Mouse (Mus musculus) embryonic fibroblast, embryonic 13.5 days (primary cell): ENCODE measurements around the gene Gm17387.

Experiments
- CTCF ChIP-seq: IDR thresholded peaks from 2 replicates; pipeline ENCODE4 v1.5.1; 2011; ENCODE audit warnings: mild to moderate bottlenecking, control low read depth, low read length, moderate library complexity, borderline replicate concordance; ENCODE audit not compliant: insufficient read depth
- POLR2A ChIP-seq: IDR thresholded peaks from 2 replicates; pipeline ENCODE4 v1.6.1; 2011; ENCODE audit warnings: low read depth, mild to moderate bottlenecking, control low read depth, low read length, moderate library complexity

DNA sequence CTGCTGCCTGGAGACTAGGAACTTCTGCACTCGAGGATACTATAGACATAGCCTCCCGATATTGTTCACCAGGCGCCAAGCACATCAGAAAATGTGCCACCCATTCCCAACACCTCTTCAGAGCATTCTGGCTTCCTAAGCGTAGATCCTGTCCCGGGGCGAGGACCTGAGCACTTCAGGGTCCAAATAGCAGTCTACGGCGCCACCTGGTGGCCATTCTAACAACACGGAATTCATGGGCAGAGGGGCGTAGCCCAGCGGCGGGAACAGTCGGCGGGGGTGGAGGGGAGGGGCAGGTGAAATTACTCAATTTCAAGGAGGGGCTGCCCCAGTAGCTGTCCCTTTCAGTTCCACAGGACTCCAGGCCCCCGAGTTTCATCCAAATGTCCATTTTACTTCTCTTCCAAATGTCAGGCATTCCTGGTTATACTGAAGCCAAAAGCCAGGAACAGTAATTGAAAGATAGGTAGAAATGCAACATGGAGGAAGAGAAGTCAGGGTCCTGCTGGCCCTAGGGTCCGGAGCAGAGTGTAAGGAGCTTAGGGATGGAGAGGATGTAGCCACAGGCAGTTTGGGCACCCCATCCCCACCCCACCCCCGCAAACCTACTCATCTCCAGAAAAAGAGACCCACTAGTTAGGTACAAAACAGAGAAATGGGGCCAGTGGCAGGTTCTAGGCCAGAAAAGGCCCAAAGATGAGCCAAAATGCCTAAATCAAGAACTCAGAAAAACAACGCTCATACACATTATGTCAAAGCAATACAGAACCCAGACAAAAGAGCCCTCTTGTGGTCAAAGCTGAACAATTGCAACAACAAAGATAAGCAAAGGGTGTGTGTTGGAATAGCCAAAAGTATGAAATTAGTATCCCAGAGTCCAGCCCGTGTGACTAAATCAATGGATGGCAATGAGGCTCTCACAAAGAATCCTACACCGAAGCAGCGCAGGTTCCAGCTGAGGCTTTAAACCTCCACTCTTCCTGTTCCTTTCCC lies 19.6 kb downstream of the Gm17387 start:
- TF ChIP-seq CTCF (peak; percentile 72), POLR2A (peak; percentile 19)
